Mouse (Mus musculus) cerebellum, adult 2 months (tissue): Measurements from ENCODE around the gene Gucy1b1. TPM values are rescaled to one million over a fixed set of nuclear protein-coding genes. Genes with fewer than 3 reads are reported as not detected.

Source experiments
- DNase-seq, 2 experiments: peaks; one replicate each; pipeline ENCODE4 v3.0.0; 2021
- H3K27ac ChIP-seq: fragments of 200-500 bp; 2 replicates; pipeline ENCODE4 v1.5.1; 2012; ENCODE audit warnings: low read length, control low read depth, inconsistent platforms; ENCODE audit not compliant: insufficient read depth
- H3K27me3 ChIP-seq: fragments of 200-500 bp; 2 replicates; pipeline ENCODE4 v1.6.1; 2012; ENCODE audit warnings: inconsistent platforms, mild to moderate bottlenecking, low read length, moderate library complexity; ENCODE audit not compliant: control insufficient read depth, insufficient read depth
- H3K4me1 ChIP-seq: fragments of 200-500 bp; 2 replicates; pipeline ENCODE4 v1.6.1; 2011; ENCODE audit warnings: low read length; ENCODE audit not compliant: control insufficient read depth, insufficient read depth
- H3K4me3 ChIP-seq: fragments of 200-500 bp; replicated peaks from 2 replicates; pipeline ENCODE3; 2011; ENCODE audit warnings: mild to moderate bottlenecking, low read depth, low read length, control low read depth; ENCODE audit not compliant: insufficient read depth
- CTCF ChIP-seq: fragments of 200-500 bp; IDR thresholded peaks from 2 replicates; pipeline ENCODE4 v1.5.1; 2011; ENCODE audit warnings: low read depth, mild to moderate bottlenecking, control low read depth, low read length, moderate library complexity, borderline replicate concordance; ENCODE audit not compliant: insufficient read depth
- POLR2A ChIP-seq: fragments of 200-500 bp; IDR thresholded peaks from 2 replicates; pipeline ENCODE4 v1.6.1; 2011; ENCODE audit warnings: low read length, control low read depth, borderline replicate concordance; ENCODE audit not compliant: insufficient read depth
- WGBS: fragments of 180-500 bp; shearing (Covaris S2); methylation state at CpG from one replicate; pipeline ENCODE4 v1.1.7; 2018; 5-methylcytosine and 5-hydroxymethylcytosine counted together
- polyA plus RNA-seq: library from polyadenylated mRNA; depleted of rRNA; stranded (reverse); fragments of >200 nt; gene quantifications from 2 replicates; pipeline ENCODE4 v1.2.3, GENCODE M21; 2012; rRNA removed

The Gucy1b1 gene
- polyA plus RNA-seq, 1 experiment = 51.7 TPM

GRCm38 (mm10) chr3:81989692-81990141 is 84.8 kb downstream of the Gucy1b1 start:
- no peak for DNase-seq
- Histone ChIP-seq H3K4me3 (no peak overlapping the region), H3K27ac (no peak overlapping the region), H3K27me3 (no peaks in the 10 kb centered on the region), H3K4me1 (no peaks in the 10 kb centered on the region)
- 59% methylated on average over 2 of the region's 2 CpGs for WGBS
- no peak for TF ChIP-seq CTCF
- TF ChIP-seq POLR2A = no peak

GRCm38 (mm10) chr3:81987628-81988027 is 86.9 kb downstream of the Gucy1b1 start:
- WGBS = 95% methylated on average over 3 of the region's 3 CpGs
- H3K4me3 ChIP-seq = no peak overlapping the region
- no peaks in the 10 kb centered on the region for H3K4me1 ChIP-seq
- no peak overlapping the region for H3K27ac ChIP-seq
- no peak for DNase-seq
- TF ChIP-seq CTCF = no peak
- no peak for TF ChIP-seq POLR2A
- no peaks in the 10 kb centered on the region for H3K27me3 ChIP-seq

GRCm38 (mm10) chr3:81986103-81986502 is 88.4 kb downstream of the Gucy1b1 start:
- no peak overlapping the region for H3K27ac ChIP-seq
- no peaks in the 10 kb centered on the region for H3K27me3 ChIP-seq
- H3K4me1 ChIP-seq = no peaks in the 10 kb centered on the region
- no peak overlapping the region for H3K4me3 ChIP-seq
- 100% methylated on average over 2 of the region's 2 CpGs for WGBS
- DNase-seq = no peak
- no peak for TF ChIP-seq CTCF
- TF ChIP-seq POLR2A = no peak

GRCm38 (mm10) chr3:81985100-81985499 is 89.4 kb downstream of the Gucy1b1 start:
- H3K27ac ChIP-seq = no peak overlapping the region
- 23% methylated on average over 1 of the region's 1 CpGs for WGBS
- no peak for TF ChIP-seq CTCF
- TF ChIP-seq POLR2A = no peak

GRCm38 (mm10) chr3:81983120-81983895 is 91.2 kb downstream of the Gucy1b1 start:
- WGBS = 51% methylated on average over 8 of the region's 8 CpGs
- no peak for DNase-seq
- Histone ChIP-seq H3K4me3 (no peak overlapping the region), H3K27me3 (no peaks in the 10 kb centered on the region), H3K27ac (no peak overlapping the region), H3K4me1 (no peaks in the 10 kb centered on the region)
- TF ChIP-seq CTCF (no peak), POLR2A (no peak)

More at GRCm38 (mm10) chr3:81985100-81985499, 89.4 kb downstream of the Gucy1b1 start:
- Histone ChIP-seq H3K4me1 (no peaks in the 10 kb centered on the region), H3K4me3 (no peak overlapping the region), H3K27me3 (no peaks in the 10 kb centered on the region)
- no peak for DNase-seq

Other genes starting within 250 kb of the Gucy1b1 start
- 18.9 and 19.4 TPM in 2 replicates for gene Ctso, start 142.1 kb downstream of the Gucy1b1 start, polyA plus RNA-seq
- 3.2 and 5.1 TPM in 2 replicates for gene Tdo2, start 98.5 kb downstream of the Gucy1b1 start, polyA plus RNA-seq
- 0.06 TPM in 1 of 2 replicates, not detected in the other for gene Asic5, start 92.4 kb downstream of the Gucy1b1 start, polyA plus RNA-seq
- 24.2 and 25.2 TPM in 2 replicates for gene Gucy1a1, start 71.1 kb upstream of the Gucy1b1 start, polyA plus RNA-seq